Mouse (Mus musculus): ENCODE results near the gene Kidins220.

DNA sequence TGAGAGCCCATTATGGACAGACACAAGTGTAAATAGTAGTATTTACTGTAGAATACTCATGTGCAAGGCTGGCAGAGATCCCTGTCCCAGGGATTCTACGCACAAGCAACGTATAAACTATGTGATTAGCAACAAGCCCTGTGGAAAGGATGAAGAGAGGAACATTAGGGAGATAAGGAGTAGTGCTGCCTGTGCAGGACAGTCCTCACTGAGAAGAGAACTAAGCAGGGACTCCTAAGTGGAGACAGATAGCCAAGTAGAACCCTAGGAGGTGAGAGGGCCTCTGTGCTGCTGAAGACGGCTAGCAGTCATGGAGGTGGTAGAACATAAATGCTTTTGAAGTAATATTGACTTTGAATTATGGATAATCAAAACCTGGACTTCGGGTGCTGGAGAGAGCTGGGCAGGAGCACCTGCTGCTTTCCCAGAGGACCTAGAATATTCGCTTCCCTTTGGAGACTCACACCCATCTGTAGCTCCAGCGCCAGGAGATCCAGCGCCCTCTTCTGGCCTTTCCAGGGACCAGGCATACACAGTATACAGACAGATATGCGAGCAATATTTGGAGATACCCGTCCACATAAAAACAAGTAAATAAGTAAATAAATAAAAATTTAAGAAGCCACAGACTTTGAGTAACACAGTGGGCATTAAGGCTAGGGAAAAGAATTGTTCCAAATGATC is 50.3 kb downstream of the Kidins220 start:
- TF ChIP-seq CTCF (IDR thresholded peaks at IDR 0.05; ENCODE audit: low read depth, low read length) (peak; percentile 52), POLR2A (IDR thresholded peaks at IDR 0.05; ENCODE audit: borderline replicate concordance, low read depth, low read length) (no peak)
